Mouse (Mus musculus) G1E (cell line): ENCODE results near the gene Sec61g.

Experiments
- CTCF ChIP-seq: IDR thresholded peaks from 2 replicates; pipeline ENCODE4 v1.5.1; 2012; ENCODE audit warnings: low read depth, low read length, inconsistent platforms, mixed read lengths
- GATA1 ChIP-seq: IDR thresholded peaks from 2 replicates; pipeline ENCODE4 v1.6.1; 2012; ENCODE audit warnings: borderline replicate concordance, low read length, inconsistent platforms, mixed read lengths
- GATA2 ChIP-seq: IDR thresholded peaks from 2 replicates; pipeline ENCODE4 v1.6.1; 2012; ENCODE audit warnings: low read depth, low read length, inconsistent platforms, borderline replicate concordance
- POLR2AphosphoS5 ChIP-seq: IDR thresholded peaks from 2 replicates; pipeline ENCODE4 v1.6.1; 2012; ENCODE audit warnings: low read depth, low read length, inconsistent platforms; ENCODE audit not compliant: insufficient replicate concordance
- TAL1 ChIP-seq: conservative IDR thresholded peaks from 2 replicates; pipeline ENCODE4 v1.6.1; 2012; ENCODE audit warnings: low read depth, low read length, inconsistent platforms, mixed read lengths

- TF ChIP-seq CTCF: no peak
- no peak for TF ChIP-seq GATA1
- no peak for TF ChIP-seq TAL1
- no peak for TF ChIP-seq POLR2AphosphoS5
- no peak for TF ChIP-seq GATA2
These were observed 20.6 kb upstream of the Sec61g start for GRCm38 (mm10) chr11:16528909-16529308.
